Mouse (Mus musculus): Measurements from ENCODE around the gene Fzd10.

- TF ChIP-seq CTCF (IDR thresholded peaks at IDR 0.05; ENCODE audit: borderline replicate concordance, extremely low read depth, insufficient read depth, insufficient read length) (no peak), POLR2A (IDR thresholded peaks at IDR 0.05; ENCODE audit: borderline replicate concordance, extremely low read depth, insufficient read depth, insufficient read length, poor library complexity, severe bottlenecking) (no peak)
These were observed 24.6 kb upstream of the Fzd10 start for GRCm38 (mm10) chr5:128575997-128576579.
